Mouse (Mus musculus): ENCODE results near the gene Pde4d.

DNA sequence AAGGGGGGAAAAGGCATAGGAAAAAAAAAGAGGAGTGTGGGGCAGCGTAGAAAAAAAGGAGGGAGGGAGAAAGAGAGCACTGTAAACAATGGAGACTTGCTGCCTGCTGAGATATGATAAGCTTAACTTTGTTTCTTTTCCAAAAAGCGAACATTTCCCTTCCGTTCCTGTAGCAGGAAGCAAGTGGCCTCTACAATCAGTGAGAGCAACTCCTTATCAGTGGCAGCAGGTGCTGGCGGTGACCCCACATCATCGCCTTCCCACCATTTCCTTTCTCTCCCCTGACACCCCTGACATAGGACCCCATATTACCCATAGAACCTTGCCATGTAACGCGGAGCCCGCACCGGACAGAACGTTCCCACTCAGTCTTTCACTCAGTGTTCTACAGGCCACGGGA is 197.5 kb downstream of the Pde4d start:
- TF ChIP-seq POLR2A (IDR thresholded peaks at IDR 0.05; ENCODE audit: extremely low read depth, insufficient read depth, low read length) (no peak), CTCF (IDR thresholded peaks at IDR 0.05; ENCODE audit: extremely low read depth, insufficient read depth, low read length) (no peak)
